Mouse (Mus musculus): ENCODE measurements at regions not wholly inside any gene's neighbourhood (a gene's known extent, or its start where the extent isn't known, plus 50 kb on each side); places are given as distances from the start of the nearest gene placed in this dataset.
"Not testable (repeated sequence)": the region's sequence is repeated elsewhere in the genome, so short reads cannot be mapped to it uniquely, and the experiment has no call there.

GRCm38 (mm10) chr13:104549016-104549415 lies 243.3 kb upstream of the Srek1ip1 start:
- DNase-seq (ENCODE audit: low read depth) = no peak

- no peak for DNase-seq (ENCODE audit: low read depth)
Observed at GRCm38 (mm10) chr13:104553329-104553728, 239.0 kb upstream of the Srek1ip1 start.

GRCm38 (mm10) chr13:104556609-104557008 lies 235.7 kb upstream of the Srek1ip1 start:
- not testable (repeated sequence) for DNase-seq (ENCODE audit: low read depth)

- no peak for DNase-seq (ENCODE audit: low read depth)
Observed at GRCm38 (mm10) chr13:104559876-104560275, 232.4 kb upstream of the Srek1ip1 start.

GRCm38 (mm10) chr13:104560500-104561114 lies 231.7 kb upstream of the Srek1ip1 start:
- DNase-seq (ENCODE audit: low read depth) = peak; percentile 75

- DNase-seq (ENCODE audit: low read depth) = no peak
Observed at GRCm38 (mm10) chr13:104562536-104562935, 229.7 kb upstream of the Srek1ip1 start.

- peak; percentile 37 for DNase-seq (ENCODE audit: low read depth)
Observed at GRCm38 (mm10) chr13:104563019-104563418, 229.3 kb upstream of the Srek1ip1 start.

- DNase-seq (ENCODE audit: low read depth) = no peak
Observed at GRCm38 (mm10) chr13:104563889-104564288, 228.4 kb upstream of the Srek1ip1 start.

- no peak for DNase-seq (ENCODE audit: low read depth)
Observed at GRCm38 (mm10) chr13:104569765-104570164, 222.5 kb upstream of the Srek1ip1 start.

GRCm38 (mm10) chr13:104572236-104572635 lies 220.0 kb upstream of the Srek1ip1 start:
- peak; percentile 67 for DNase-seq (ENCODE audit: low read depth)

GRCm38 (mm10) chr13:104574396-104574795 lies 217.9 kb upstream of the Srek1ip1 start:
- no peak for DNase-seq (ENCODE audit: low read depth)

GRCm38 (mm10) chr13:104576188-104576789 lies 216.0 kb upstream of the Srek1ip1 start:
- no peak for DNase-seq (ENCODE audit: low read depth)

- no peak for DNase-seq (ENCODE audit: low read depth)
Observed at GRCm38 (mm10) chr13:104577856-104578255, 214.4 kb upstream of the Srek1ip1 start.

- DNase-seq (ENCODE audit: low read depth) = no peak
Observed at GRCm38 (mm10) chr13:104580686-104581350, 211.5 kb upstream of the Srek1ip1 start.

Measured in NIH3T3 (cell line).